Mouse (Mus musculus) left cerebral cortex, adult 8-10 months (tissue): ENCODE measurements around the gene Tpmt. TPM values are rescaled to one million over a fixed set of nuclear protein-coding genes. Genes with fewer than 3 reads are reported as not detected.

Experiments
- DNase-seq, 2 experiments: peaks; one replicate each; pipeline ENCODE4 v3.0.0; 2022; ENCODE audit warnings: low spot score in 2 of 2
- total RNA-seq, 4 experiments: library from RNA; stranded (reverse); gene quantifications; 2 replicates each; pipeline ENCODE4 v1.2.4; 2022

Tpmt gene
- total RNA-seq = 10 to 100 TPM; 10.3 to 12.8 (median 10.5) TPM

- peak in 1 of 2 experiments; percentile 13 for DNase-seq
Measured at GRCm38 (mm10) chr13:47044617-47044947, at the start of gene Tpmt. Tpmt (minus strand) TSS chr13:47044737.

- no peak for DNase-seq
Measured at GRCm38 (mm10) chr13:47093791-47094190, 49.3 kb upstream of the Tpmt start.

- DNase-seq = no peak
Measured at GRCm38 (mm10) chr13:47089271-47089670, 44.7 kb upstream of the Tpmt start.

GRCm38 (mm10) chr13:47088433-47088832 is 43.9 kb upstream of the Tpmt start:
- DNase-seq = no peak

GRCm38 (mm10) chr13:47080905-47081505 is 36.5 kb upstream of the Tpmt start:
- no peak for DNase-seq

GRCm38 (mm10) chr13:47078799-47079198 is 34.3 kb upstream of the Tpmt start:
- DNase-seq = no peak

- DNase-seq = no peak
Measured at GRCm38 (mm10) chr13:47077367-47077766, 32.8 kb upstream of the Tpmt start.

- DNase-seq = no peak
Measured at GRCm38 (mm10) chr13:47076156-47076555, 31.6 kb upstream of the Tpmt start.

GRCm38 (mm10) chr13:47072484-47072883 is 27.9 kb upstream of the Tpmt start:
- no peak for DNase-seq

- no peak for DNase-seq
Measured at GRCm38 (mm10) chr13:47071871-47072270, 27.3 kb upstream of the Tpmt start.

GRCm38 (mm10) chr13:47070329-47071080 is 26.0 kb upstream of the Tpmt start:
- DNase-seq = no peak

- DNase-seq = no peak
Measured at GRCm38 (mm10) chr13:47067001-47067400, 22.5 kb upstream of the Tpmt start.

- no peak for DNase-seq
Measured at GRCm38 (mm10) chr13:47066516-47066915, 22.0 kb upstream of the Tpmt start.

GRCm38 (mm10) chr13:47063985-47064760 is 19.6 kb upstream of the Tpmt start:
- no peak for DNase-seq

- DNase-seq = no peak
Measured at GRCm38 (mm10) chr13:47062756-47063155, 18.2 kb upstream of the Tpmt start.

- DNase-seq = no peak
Measured at GRCm38 (mm10) chr13:47056781-47057180, 12.2 kb upstream of the Tpmt start.

GRCm38 (mm10) chr13:47056126-47056525 is 11.6 kb upstream of the Tpmt start:
- DNase-seq = peak in 1 of 2 experiments; percentile 82

- no peak for DNase-seq
Measured at GRCm38 (mm10) chr13:47053971-47054370, 9.4 kb upstream of the Tpmt start.

GRCm38 (mm10) chr13:47050009-47050408 is 5.5 kb upstream of the Tpmt start:
- no peak for DNase-seq

GRCm38 (mm10) chr13:47047996-47048395 is 3.5 kb upstream of the Tpmt start:
- DNase-seq = no peak

- no peak for DNase-seq
Measured at GRCm38 (mm10) chr13:47043833-47044616, 512 bp downstream of the Tpmt start.
